Mouse (Mus musculus): ENCODE results near the gene Irak2. TPM values are rescaled to one million over a fixed set of nuclear protein-coding genes. Genes with fewer than 3 reads are reported as not detected.

The Irak2 gene
- polyA plus RNA-seq, 1 experiment from 2014 or later, result 4.3 TPM

DNA sequence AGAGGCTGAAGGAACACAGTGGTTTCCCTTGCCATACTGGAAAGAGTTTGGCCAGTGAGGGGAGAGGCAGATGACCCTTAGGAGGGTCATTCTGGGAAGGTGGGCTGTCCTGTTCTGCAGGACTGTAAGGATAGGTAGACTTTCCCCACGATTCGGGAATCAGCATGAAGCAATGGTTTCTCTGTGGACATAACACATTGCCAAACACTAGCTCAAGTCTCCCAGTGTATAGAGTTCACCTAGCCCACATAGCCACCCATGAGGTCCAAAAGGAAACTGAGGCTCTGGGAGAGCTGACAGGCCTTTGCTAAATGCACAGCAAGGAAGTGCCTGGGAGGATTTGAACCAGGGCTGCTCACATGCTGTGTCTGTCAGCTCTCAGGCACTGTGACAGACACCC, 5.7 kb downstream of the Irak2 start:
- no peak overlapping the region for H3K9ac ChIP-seq

GRCm38 (mm10) chr6:113644808-113645207, 6.5 kb downstream of the Irak2 start:
- Histone ChIP-seq H3K9me3 (no peaks in the 10 kb centered on the region), H3K4me3 (no peak overlapping the region), H3K36me3 (replicated peaks) (no peaks in the 10 kb centered on the region), H3K4me2 (no peak overlapping the region), H3K4me1 (no peaks in the 10 kb centered on the region), H3K9ac (no peak overlapping the region), H3K27ac (no peak overlapping the region), H3K27me3 (replicated peaks) (no peaks in the 10 kb centered on the region)
- 83% methylated on average over 8 of the region's 8 CpGs for WGBS
- no peak for ATAC-seq (replicated peaks)

More for the DNA sequence above, 5.7 kb downstream of the Irak2 start:
- Histone ChIP-seq H3K4me1 (no peaks in the 10 kb centered on the region), H3K27ac (no peak overlapping the region), H3K4me3 (no peak overlapping the region), H3K36me3 (replicated peaks) (no peaks in the 10 kb centered on the region), H3K9me3 (no peaks in the 10 kb centered on the region), H3K4me2 (no peak overlapping the region), H3K27me3 (replicated peaks) (no peaks in the 10 kb centered on the region)
- 96% methylated on average over 2 of the region's 2 CpGs for WGBS
- ATAC-seq (replicated peaks), result no peak

- WGBS, result 85% methylated on average over 7 of the region's 7 CpGs
- no peak overlapping the region for H3K9ac ChIP-seq
- H3K27me3 ChIP-seq (replicated peaks), result no peaks in the 10 kb centered on the region
- no peak overlapping the region for H3K4me2 ChIP-seq
- no peaks in the 10 kb centered on the region for H3K9me3 ChIP-seq
- H3K36me3 ChIP-seq (replicated peaks), result no peaks in the 10 kb centered on the region
- H3K27ac ChIP-seq, result no peak overlapping the region
- H3K4me3 ChIP-seq, result no peak overlapping the region
- H3K4me1 ChIP-seq, result no peaks in the 10 kb centered on the region
- ATAC-seq (replicated peaks), result no peak
Observed at GRCm38 (mm10) chr6:113649346-113650196, 11.3 kb downstream of the Irak2 start.

DNA sequence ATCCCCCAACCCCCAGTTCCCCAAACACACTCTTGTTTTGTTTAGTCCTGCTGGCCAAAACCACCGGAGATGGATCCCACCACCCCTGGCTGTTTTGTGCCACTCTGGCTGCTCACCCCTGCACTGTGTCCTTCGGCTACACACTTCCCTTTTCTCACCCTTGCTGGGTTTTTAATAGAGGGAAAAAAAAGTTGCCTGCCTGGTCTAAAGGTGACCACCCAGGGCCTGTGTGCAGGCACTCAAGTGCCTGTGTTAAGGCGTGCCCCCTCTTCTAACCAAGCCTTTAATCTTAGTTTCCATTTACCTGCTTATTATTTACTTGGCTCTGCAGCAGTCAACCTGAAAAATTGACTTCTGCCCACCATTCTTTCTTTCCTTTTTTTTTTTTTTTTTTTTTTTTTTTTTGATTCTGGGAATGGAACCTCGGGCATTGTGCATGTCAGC, 12.0 kb downstream of the Irak2 start:
- WGBS, result 73% methylated on average over 4 of the region's 4 CpGs
- Histone ChIP-seq H3K4me1 (no peaks in the 10 kb centered on the region), H3K9me3 (no peaks in the 10 kb centered on the region), H3K4me2 (no peak overlapping the region), H3K36me3 (replicated peaks) (no peaks in the 10 kb centered on the region), H3K9ac (no peak overlapping the region), H3K27me3 (replicated peaks) (no peaks in the 10 kb centered on the region), H3K4me3 (no peak overlapping the region), H3K27ac (no peak overlapping the region)
- ATAC-seq (replicated peaks), result no peak

GRCm38 (mm10) chr6:113651626-113652025, 13.4 kb downstream of the Irak2 start:
- H3K36me3 ChIP-seq (replicated peaks), result no peaks in the 10 kb centered on the region
- no peak overlapping the region for H3K4me3 ChIP-seq
- H3K4me1 ChIP-seq, result no peaks in the 10 kb centered on the region
- no peak overlapping the region for H3K9ac ChIP-seq
- WGBS, result 70% methylated on average over 3 of the region's 3 CpGs
- H3K4me2 ChIP-seq, result no peak overlapping the region
- no peak for ATAC-seq (replicated peaks)
- no peaks in the 10 kb centered on the region for H3K27me3 ChIP-seq (replicated peaks)
- no peak overlapping the region for H3K27ac ChIP-seq
- no peaks in the 10 kb centered on the region for H3K9me3 ChIP-seq

- no peaks in the 10 kb centered on the region for H3K36me3 ChIP-seq (replicated peaks)
- no peak overlapping the region for H3K9ac ChIP-seq
- WGBS, result 90% methylated on average over 7 of the region's 7 CpGs
- H3K4me1 ChIP-seq, result no peaks in the 10 kb centered on the region
- no peak overlapping the region for H3K4me2 ChIP-seq
- no peak for ATAC-seq (replicated peaks)
- H3K4me3 ChIP-seq, result no peak overlapping the region
- no peaks in the 10 kb centered on the region for H3K27me3 ChIP-seq (replicated peaks)
- no peak overlapping the region for H3K27ac ChIP-seq
- no peaks in the 10 kb centered on the region for H3K9me3 ChIP-seq
Observed at GRCm38 (mm10) chr6:113653551-113653950, 15.3 kb downstream of the Irak2 start.

- no peaks in the 10 kb centered on the region for H3K9me3 ChIP-seq
- H3K4me2 ChIP-seq, result no peak overlapping the region
- no peak overlapping the region for H3K4me3 ChIP-seq
- no peaks in the 10 kb centered on the region for H3K36me3 ChIP-seq (replicated peaks)
- no peaks in the 10 kb centered on the region for H3K27me3 ChIP-seq (replicated peaks)
- 80% methylated on average over 8 of the region's 8 CpGs for WGBS
- ATAC-seq (replicated peaks), result no peak
- H3K4me1 ChIP-seq, result no peaks in the 10 kb centered on the region
- no peak overlapping the region for H3K9ac ChIP-seq
- no peak overlapping the region for H3K27ac ChIP-seq
Observed at GRCm38 (mm10) chr6:113654102-113654501, 15.8 kb downstream of the Irak2 start.

- Histone ChIP-seq H3K27me3 (replicated peaks) (no peaks in the 10 kb centered on the region), H3K4me1 (no peaks in the 10 kb centered on the region), H3K27ac (no peak overlapping the region), H3K4me3 (no peak overlapping the region), H3K4me2 (no peak overlapping the region), H3K9ac (no peak overlapping the region), H3K36me3 (replicated peaks) (no peaks in the 10 kb centered on the region), H3K9me3 (no peaks in the 10 kb centered on the region)
- ATAC-seq (replicated peaks), result no peak
- 86% methylated on average over 16 of the region's 16 CpGs for WGBS
Observed at GRCm38 (mm10) chr6:113654753-113655397, 16.6 kb downstream of the Irak2 start.

DNA sequence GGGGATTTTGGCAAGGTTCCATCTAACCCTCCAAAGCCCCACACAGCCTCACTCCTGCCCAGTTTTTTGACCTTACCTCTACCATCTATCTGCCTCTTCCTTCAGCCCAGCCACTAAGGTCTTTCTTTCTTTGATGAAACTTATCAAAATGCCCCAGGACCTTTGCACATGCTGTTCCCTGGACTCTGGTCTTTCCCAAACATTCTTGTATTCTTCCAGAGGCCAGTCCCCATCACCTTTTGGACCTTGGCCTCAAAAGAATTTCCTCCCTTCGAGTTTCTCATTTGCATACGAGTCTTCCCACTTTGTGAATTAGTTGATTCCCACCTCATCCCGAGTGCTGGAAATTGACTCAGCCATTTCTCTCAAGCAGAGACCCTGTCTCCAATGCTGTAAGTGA, 17.2 kb downstream of the Irak2 start:
- WGBS, result 93% methylated on average over 3 of the region's 3 CpGs
- H3K36me3 ChIP-seq (replicated peaks), result no peaks in the 10 kb centered on the region
- no peaks in the 10 kb centered on the region for H3K9me3 ChIP-seq
- no peaks in the 10 kb centered on the region for H3K4me1 ChIP-seq
- H3K9ac ChIP-seq, result no peak overlapping the region
- ATAC-seq (replicated peaks), result no peak
- H3K4me3 ChIP-seq, result no peak overlapping the region
- no peaks in the 10 kb centered on the region for H3K27me3 ChIP-seq (replicated peaks)
- H3K4me2 ChIP-seq, result no peak overlapping the region
- no peak overlapping the region for H3K27ac ChIP-seq

- no peaks in the 10 kb centered on the region for H3K9me3 ChIP-seq
- no peak overlapping the region for H3K4me3 ChIP-seq
- H3K4me2 ChIP-seq, result no peak overlapping the region
- H3K36me3 ChIP-seq (replicated peaks), result no peaks in the 10 kb centered on the region
- no peak for ATAC-seq (replicated peaks)
- no peak overlapping the region for H3K9ac ChIP-seq
- no peak overlapping the region for H3K27ac ChIP-seq
- WGBS, result 80% methylated on average over 6 of the region's 6 CpGs
- no peaks in the 10 kb centered on the region for H3K4me1 ChIP-seq
- no peaks in the 10 kb centered on the region for H3K27me3 ChIP-seq (replicated peaks)
Observed at GRCm38 (mm10) chr6:113656847-113657246, 18.6 kb downstream of the Irak2 start.

DNA sequence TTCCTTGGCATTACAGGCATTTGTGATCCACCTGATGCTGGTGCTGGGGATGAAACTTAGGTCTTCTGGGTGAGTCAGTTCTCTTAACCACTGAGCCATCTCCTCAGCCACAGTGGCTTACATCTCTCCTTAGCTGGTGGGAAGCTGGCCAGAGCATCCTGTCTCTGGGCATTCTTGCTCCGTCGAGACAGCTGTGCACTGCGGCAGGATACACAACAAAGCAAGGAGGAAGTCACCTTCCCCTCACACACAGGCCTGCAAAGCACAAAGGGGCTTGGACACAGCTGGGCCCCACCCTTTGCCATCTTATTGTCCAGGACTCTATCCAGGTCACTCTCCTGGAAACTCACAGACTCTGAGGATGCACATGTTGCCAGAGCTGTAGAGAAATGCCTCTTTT, 20.0 kb downstream of the Irak2 start:
- no peaks in the 10 kb centered on the region for H3K27me3 ChIP-seq (replicated peaks)
- no peak overlapping the region for H3K4me2 ChIP-seq
- H3K9ac ChIP-seq, result no peak overlapping the region
- no peak overlapping the region for H3K4me3 ChIP-seq
- no peaks in the 10 kb centered on the region for H3K36me3 ChIP-seq (replicated peaks)
- no peak overlapping the region for H3K27ac ChIP-seq
- 0 out of 2 replicates have a peak, but pooled peaks cover 3% of the 10 kb centered on the region for H3K9me3 ChIP-seq
- no peaks in the 10 kb centered on the region for H3K4me1 ChIP-seq
- ATAC-seq (replicated peaks), result no peak
- 70% methylated on average over 3 of the region's 3 CpGs for WGBS

DNA sequence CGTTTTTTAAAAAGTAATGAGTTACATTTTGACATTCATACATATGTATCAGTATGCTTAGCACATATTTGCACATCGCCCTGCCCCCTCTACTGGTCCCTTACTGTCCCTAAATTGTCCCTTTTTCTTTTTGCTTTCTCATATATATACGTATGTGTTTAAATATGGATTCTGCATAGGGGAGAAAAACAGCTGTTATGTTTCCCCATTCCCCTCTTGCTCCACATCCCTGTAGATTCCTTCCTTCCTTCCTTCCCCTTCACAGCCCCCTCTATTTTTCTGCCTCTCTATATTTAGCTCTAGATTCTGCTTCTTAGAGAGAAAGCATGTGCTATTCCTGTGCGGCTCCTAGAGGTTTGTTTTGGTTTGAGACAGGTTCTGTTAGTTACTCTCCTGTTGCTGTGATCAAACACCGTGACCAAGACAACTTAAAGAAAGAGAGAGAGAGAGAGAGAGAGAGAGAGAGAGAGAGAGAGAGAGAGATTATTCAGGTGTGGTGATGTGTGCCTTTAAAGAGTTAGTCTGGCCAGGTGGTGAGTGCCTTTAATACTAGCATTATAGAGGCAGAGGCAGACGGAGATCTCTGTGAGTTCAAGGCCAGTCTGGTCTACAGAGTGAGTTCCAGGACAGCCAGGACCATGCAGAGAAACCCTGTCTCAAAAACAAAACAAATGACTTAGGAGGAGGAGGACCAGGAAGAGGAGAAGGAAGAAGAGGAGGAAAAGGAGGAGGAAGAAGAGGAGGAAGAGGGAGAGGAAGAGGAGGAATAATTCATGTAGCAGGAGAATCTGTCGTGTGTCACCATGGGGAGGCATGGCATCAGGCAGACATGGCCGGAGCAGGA, 21.6 kb downstream of the Irak2 start:
- whole genome bisulfite sequencing, result 72% methylated on average over 8 of the region's 8 CpGs

More for the DNA sequence above, 21.6 kb downstream of the Irak2 start:
- ATAC-seq (replicated peaks), result no peak
- Histone ChIP-seq H3K36me3 (replicated peaks) (no peaks in the 10 kb centered on the region), H3K9ac (no peak overlapping the region), H3K4me2 (no peak overlapping the region), H3K4me3 (no peak overlapping the region), H3K27me3 (replicated peaks) (no peaks in the 10 kb centered on the region), H3K27ac (no peak overlapping the region), H3K4me1 (no peaks in the 10 kb centered on the region), H3K9me3 (0 out of 2 replicates have a peak, but pooled peaks cover 3% of the 10 kb centered on the region)

All from midbrain, embryonic 15.5 days (tissue).